In genomic region chr9:79827072-79827471, GRCm38 (mm10) we compare ENCODE assay signal across 26 mouse cellular contexts. TPM values are rescaled to one million over a fixed set of nuclear protein-coding genes. Genes with fewer than 3 reads are reported as not detected.
A peak's percentile ranks its signal among the peaks of the same experiment; 100 is the strongest.
DNase-seq lines count a peak whose midpoint lies in the region; ATAC-seq and TF ChIP-seq lines count a peak whose summit lies in the region.
"Had no signal": no experiment of that assay in that cellular context is flagged by ENCODE, and none has a peak within 500 bp of the region (broad histone marks: within the 10 kb centered on the region; RNA-seq: fewer than 3 reads in every experiment).

No protein-coding gene starts in this region.

- no peak overlapping the region for H3K4me3 ChIP-seq in forebrain, embryonic 10.5 days
- H3K4me3 ChIP-seq in forebrain, postnatal 0 days (ENCODE audit: low read depth, low read length), result no peak overlapping the region
- no peak overlapping the region for H3K4me3 ChIP-seq in lung, embryonic 16.5 days (ENCODE audit: low read length)
- H3K4me3 ChIP-seq: embryonic facial prominence, embryonic 12.5 days; embryonic facial prominence, embryonic 15.5 days; forebrain, embryonic 12.5 days; forebrain, embryonic 15.5 days; heart, adult 2 months; heart, embryonic 10.5 days; heart, embryonic 13.5 days had no signal

- H3K4me2 ChIP-seq in forebrain, postnatal 0 days (ENCODE audit: low read depth), result no peak overlapping the region
- no peak overlapping the region for H3K4me2 ChIP-seq in lung, embryonic 16.5 days (ENCODE audit: low read depth, low read length)
- H3K4me2 ChIP-seq: embryonic facial prominence, embryonic 12.5 days; embryonic facial prominence, embryonic 15.5 days; forebrain, embryonic 12.5 days; forebrain, embryonic 15.5 days; heart, embryonic 13.5 days; hindbrain, embryonic 14.5 days had no signal

- WGBS in forebrain, embryonic 10.5 days, result 47% methylated on average over 2 of the region's 2 CpGs
- WGBS in forebrain, postnatal 0 days, result 28% methylated on average over 2 of the region's 2 CpGs
- 46% methylated on average over 2 of the region's 2 CpGs for WGBS in lung, embryonic 16.5 days

- peaks cover 95% of the 10 kb centered on the region for H3K4me1 ChIP-seq in forebrain, embryonic 10.5 days
- 0 out of 2 replicates have a peak, but pooled peaks cover 3% of the 10 kb centered on the region for H3K4me1 ChIP-seq in forebrain, postnatal 0 days (ENCODE audit: insufficient read depth)
- H3K4me1 ChIP-seq in lung, embryonic 16.5 days (replicated peaks; ENCODE audit: control insufficient read depth, insufficient read depth, low read length), result peaks cover 5% of the 10 kb centered on the region; the same call in 1 of the 2 replicates
- H3K4me1 ChIP-seq: embryonic facial prominence, embryonic 12.5 days; embryonic facial prominence, embryonic 15.5 days had no signal

- no peaks in the 10 kb centered on the region for H3K27me3 ChIP-seq in forebrain, embryonic 10.5 days (ENCODE audit: poor library complexity, severe bottlenecking)
- H3K27me3 ChIP-seq in forebrain, postnatal 0 days (ENCODE audit: insufficient read depth, low read length), result no peaks in the 10 kb centered on the region
- no peaks in the 10 kb centered on the region for H3K27me3 ChIP-seq in lung, embryonic 16.5 days (ENCODE audit: control insufficient read depth, insufficient read depth, low read depth, low read length)
- H3K27me3 ChIP-seq: embryonic facial prominence, embryonic 12.5 days; embryonic facial prominence, embryonic 15.5 days; forebrain, embryonic 12.5 days; forebrain, embryonic 15.5 days; heart, embryonic 13.5 days had no signal

- ATAC-seq in forebrain, postnatal 0 days, result no peak
- ATAC-seq in lung, embryonic 16.5 days (ENCODE audit: low read depth), result peak; percentile 66; the same call in 1 of the 2 replicates
- ATAC-seq: forebrain, embryonic 15.5 days; Patski had no signal

- H3K36me3 ChIP-seq in forebrain, embryonic 10.5 days (replicated peaks), result no peaks in the 10 kb centered on the region
- no peaks in the 10 kb centered on the region for H3K36me3 ChIP-seq in forebrain, postnatal 0 days (ENCODE audit: insufficient read depth)
- no peaks in the 10 kb centered on the region for H3K36me3 ChIP-seq in lung, embryonic 16.5 days (ENCODE audit: control insufficient read depth, insufficient read depth, low read length)
- H3K36me3 ChIP-seq: embryonic facial prominence, embryonic 12.5 days; embryonic facial prominence, embryonic 15.5 days; forebrain, embryonic 12.5 days; forebrain, embryonic 15.5 days; heart, embryonic 10.5 days; heart, embryonic 13.5 days had no signal

- H3K9me3 ChIP-seq in forebrain, embryonic 10.5 days, result no peaks in the 10 kb centered on the region
- H3K9me3 ChIP-seq in forebrain, postnatal 0 days (ENCODE audit: low read length), result no peaks in the 10 kb centered on the region
- no peaks in the 10 kb centered on the region for H3K9me3 ChIP-seq in lung, embryonic 16.5 days (ENCODE audit: control insufficient read depth, low read length)
- H3K9me3 ChIP-seq: embryonic facial prominence, embryonic 12.5 days; embryonic facial prominence, embryonic 15.5 days; forebrain, embryonic 12.5 days; forebrain, embryonic 15.5 days; heart, embryonic 10.5 days; heart, embryonic 13.5 days had no signal

- TF ChIP-seq CTCF in forebrain, postnatal 0 days (IDR thresholded peaks at IDR 0.05; ENCODE audit: low read depth), result no peak

- peak overlapping the region; percentile 12; the same call in 1 of the 2 replicates for H3K27ac ChIP-seq in forebrain, embryonic 10.5 days
- H3K27ac ChIP-seq in forebrain, postnatal 0 days (ENCODE audit: low read depth, low read length), result no peak overlapping the region
- H3K27ac ChIP-seq in lung, embryonic 16.5 days (ENCODE audit: low read length), result 0 out of 2 replicates have a peak overlapping the region, but pooled peaks have one; percentile 17
- H3K27ac ChIP-seq: embryonic facial prominence, embryonic 12.5 days; embryonic facial prominence, embryonic 15.5 days; forebrain, embryonic 12.5 days; forebrain, embryonic 15.5 days; heart, adult 2 months; heart, embryonic 10.5 days; heart, embryonic 13.5 days; hindbrain, embryonic 14.5 days had no signal

- no peak overlapping the region for H3K9ac ChIP-seq in forebrain, postnatal 0 days
- no peak overlapping the region for H3K9ac ChIP-seq in lung, embryonic 16.5 days (ENCODE audit: low read length)
- H3K9ac ChIP-seq: embryonic facial prominence, embryonic 12.5 days; embryonic facial prominence, embryonic 15.5 days; forebrain, embryonic 12.5 days; forebrain, embryonic 15.5 days; heart, embryonic 13.5 days; hindbrain, embryonic 14.5 days had no signal

- DNase-seq in forebrain, embryonic 10.5 days (ENCODE audit: extremely low spot score, low spot score), result no peak
- no peak for DNase-seq in forebrain, postnatal 0 days
- DNase-seq in lung, postnatal 25 days (ENCODE audit: low spot score), result no peak
- peak; percentile 33 for DNase-seq in retina, postnatal 1 day
- DNase-seq in retina, embryonic 14.5 days (ENCODE audit: low spot score), result no peak
- no peak for DNase-seq in ovary, postnatal 36 days (ENCODE audit: low spot score)
- DNase-seq: adrenal gland, postnatal 10 days; adrenal gland, postnatal 36 days; cerebellum, adult 11 months; cerebellum, adult 2 months; cerebellum, adult 9-11 months; cerebellum, postnatal 25 days; gastrocnemius, postnatal 10 days; gastrocnemius, postnatal 36 days; heart, adult 2 months; heart, postnatal 14 days; heart, postnatal 4 days had no signal

RNA-seq across cellular contexts. Expression of gene Tmem30a, which starts 33.8 kb away (rescaled TPM):
- polyA plus RNA-seq in forebrain, embryonic 10.5 days (2016; fragmentation: Nextera tagmentation; extraction: Ambion mirVana), result 49.5 and 54.0 TPM in 2 replicates
- total RNA-seq in forebrain, postnatal 0 days (2014; rRNA removed), result 152 and 181 TPM in 2 replicates
- 78.9 and 104 TPM in 2 replicates for polyA plus RNA-seq in forebrain, postnatal 0 days (2015; fragmentation: Nextera tagmentation; extraction: Ambion mirVana)
- 96.6 and 97.3 TPM in 2 replicates for polyA plus RNA-seq in lung, embryonic 16.5 days (2015; fragmentation: Nextera tagmentation; extraction: Ambion mirVana)
